Mouse (Mus musculus) ES-CJ7 (cell line): ENCODE results near the gene Gap43.
A peak's percentile ranks its signal among the peaks of the same experiment; 100 is the strongest.
"Not testable (repeated sequence)": the region's sequence is repeated elsewhere in the genome, so short reads cannot be mapped to it uniquely, and the experiment has no call there.

Source experiments
- DNase-seq: peaks from one replicate; pipeline ENCODE4 v3.0.0; 2011; ENCODE audit warnings: low read depth, low spot score

Gap43 gene

GRCm38 (mm10) chr16:42340021-42340768 lies at the start of gene Gap43:
Gene Gap43, minus strand, starts transcription at chr16:42340651.
- DNase-seq: peak; percentile 32

GRCm38 (mm10) chr16:42381328-42381838 lies 40.9 kb upstream of the Gap43 start:
- no peak for DNase-seq

GRCm38 (mm10) chr16:42380641-42381040 lies 40.2 kb upstream of the Gap43 start:
- DNase-seq: no peak

- no peak for DNase-seq
Observed at GRCm38 (mm10) chr16:42370148-42370547, 29.7 kb upstream of the Gap43 start.

GRCm38 (mm10) chr16:42369346-42369745 lies 28.9 kb upstream of the Gap43 start:
- peak; percentile 89 for DNase-seq

GRCm38 (mm10) chr16:42360061-42360460 lies 19.6 kb upstream of the Gap43 start:
- no peak for DNase-seq

GRCm38 (mm10) chr16:42358058-42358457 lies 17.6 kb upstream of the Gap43 start:
- DNase-seq: no peak

- no peak for DNase-seq
Observed at GRCm38 (mm10) chr16:42350076-42350475, 9.6 kb upstream of the Gap43 start.

- DNase-seq: not testable (repeated sequence)
Observed at GRCm38 (mm10) chr16:42340865-42341264, 414 bp upstream of the Gap43 start.

GRCm38 (mm10) chr16:42339512-42339911 lies 939 bp downstream of the Gap43 start:
- peak; percentile 38 for DNase-seq

- DNase-seq: peak; percentile 26
Observed at GRCm38 (mm10) chr16:42338987-42339386, 1.5 kb downstream of the Gap43 start.

GRCm38 (mm10) chr16:42338342-42338741 lies 2.1 kb downstream of the Gap43 start:
- no peak for DNase-seq

- DNase-seq: peak; percentile 49
Observed at GRCm38 (mm10) chr16:42337663-42338062, 2.8 kb downstream of the Gap43 start.

GRCm38 (mm10) chr16:42336610-42337009 lies 3.8 kb downstream of the Gap43 start:
- no peak for DNase-seq

- no peak for DNase-seq
Observed at GRCm38 (mm10) chr16:42332321-42332720, 8.1 kb downstream of the Gap43 start.

GRCm38 (mm10) chr16:42326191-42326590 lies 14.3 kb downstream of the Gap43 start:
- DNase-seq: no peak

GRCm38 (mm10) chr16:42325536-42325935 lies 14.9 kb downstream of the Gap43 start:
- no peak for DNase-seq

- DNase-seq: no peak
Observed at GRCm38 (mm10) chr16:42319831-42320230, 20.6 kb downstream of the Gap43 start.

GRCm38 (mm10) chr16:42319365-42319764 lies 21.1 kb downstream of the Gap43 start:
- no peak for DNase-seq

- DNase-seq: no peak
Observed at GRCm38 (mm10) chr16:42312125-42312524, 28.3 kb downstream of the Gap43 start.

- no peak for DNase-seq
Observed at GRCm38 (mm10) chr16:42308761-42309160, 31.7 kb downstream of the Gap43 start.

- DNase-seq: peak; percentile 99
Observed at GRCm38 (mm10) chr16:42305934-42306701, 34.3 kb downstream of the Gap43 start.

GRCm38 (mm10) chr16:42303461-42303860 lies 37.0 kb downstream of the Gap43 start:
- DNase-seq: no peak
